Mouse (Mus musculus) gastrocnemius, adult 2 months (tissue): ENCODE measurements around the gene Mpp4. TPM values are rescaled to one million over a fixed set of nuclear protein-coding genes. Genes with fewer than 3 reads are reported as not detected.

Source experiments
- DNase-seq: peaks from one replicate; pipeline ENCODE4 v3.0.0; 2022
- H3K27ac ChIP-seq: fragments of 200-600 bp; 2 replicates; pipeline ENCODE4 v1.8.1; 2022; ENCODE audit warnings: mild to moderate bottlenecking
- H3K4me3 ChIP-seq: fragments of 200-600 bp; 2 replicates; pipeline ENCODE4 v1.8.1; 2022; ENCODE audit warnings: mild to moderate bottlenecking, moderate library complexity
- CTCF ChIP-seq: fragments of 200-600 bp; IDR thresholded peaks from 2 replicates; pipeline ENCODE4 v1.8.1; 2022; ENCODE audit warnings: antibody characterized with exemption, mild to moderate bottlenecking, moderate library complexity
- intact Hi-C: fragments of 180-260 bp; cut with DNase I; formaldehyde crosslinking; loops from one replicate; pipeline ENCODE4 v1.15.1; 2025
- total RNA-seq, 2 experiments: library from RNA; stranded (reverse); gene quantifications; 2 replicates each; pipeline ENCODE4 v1.2.3; 2021

The Mpp4 gene
- total RNA-seq, 2 experiments from 2014 or later, result 0.22 TPM; not detected in 1

- TF ChIP-seq CTCF, result no peak
- intact Hi-C loops, result no loop called here
- Histone ChIP-seq H3K4me3 (no peak overlapping the region), H3K27ac (no peak overlapping the region)
- no peak for DNase-seq
Measured at GRCm38 (mm10) chr1:59102071-59102470, 61.1 kb downstream of the Mpp4 start.

GRCm38 (mm10) chr1:59101020-59101419, 62.2 kb downstream of the Mpp4 start:
- no peak overlapping the region for H3K4me3 ChIP-seq

GRCm38 (mm10) chr1:59094705-59095104, 68.5 kb downstream of the Mpp4 start, which contains the start of gene C2cd6:
C2cd6 (minus strand) TSS chr1:59094900.
- intact Hi-C loops, result no loop called here
- H3K4me3 ChIP-seq, result no peak within 1 kb of the TSS
- no peak for DNase-seq
- H3K27ac ChIP-seq, result no peak within 1 kb of the TSS
- TF ChIP-seq CTCF, result no peak

More at GRCm38 (mm10) chr1:59101020-59101419, 62.2 kb downstream of the Mpp4 start:
- H3K27ac ChIP-seq, result no peak overlapping the region
- no peak for DNase-seq
- TF ChIP-seq CTCF, result no peak
- intact Hi-C loops, result no loop called here

Other genes with a start within 250 kb of the Mpp4 start
- gene Trak2, start 190.0 kb downstream of the Mpp4 start, total RNA-seq, result 10 to 100 TPM; 72.9 to 83.5 TPM
- 100 to 1,000 TPM; 130 to 145 TPM for gene Stradb, start 189.9 kb downstream of the Mpp4 start, total RNA-seq
- not detected for gene C2cd6, start 68.5 kb downstream of the Mpp4 start, total RNA-seq
- gene Tmem237, start 43.0 kb downstream of the Mpp4 start, total RNA-seq, result 1 to 10 TPM; 3.5 to 4.1 TPM
- 10 to 100 TPM; 17.3 to 17.8 TPM for gene Als2, start 73.8 kb upstream of the Mpp4 start, total RNA-seq
- under 1 TPM in 1 of 2 experiments, not detected in 1; 0.14 TPM for gene Cdk15, start 93.5 kb upstream of the Mpp4 start, total RNA-seq